ENCODE assay signal across 8 mouse cellular contexts in genomic region chr9:107340267-107340859, GRCm38 (mm10). TPM values are rescaled to one million over a fixed set of nuclear protein-coding genes. Genes with fewer than 3 reads are reported as not detected.
DNase-seq lines count a peak whose midpoint lies in the region; ATAC-seq and TF ChIP-seq lines count a peak whose summit lies in the region.

Gene 6430571L13Rik (plus strand): TSS chr9:107340602.

- peaks cover 43% of the 10 kb centered on the region for H3K27me3 ChIP-seq in CH12.LX (replicated peaks)
- peaks cover 17% of the 10 kb centered on the region for H3K27me3 ChIP-seq in forebrain, embryonic 13.5 days
- H3K27me3 ChIP-seq in neural tube, embryonic 15.5 days (replicated peaks) = no peaks in the 10 kb centered on the region

- no peaks in the 10 kb centered on the region for H3K9me3 ChIP-seq in CH12.LX (replicated peaks; ENCODE audit: low read length)
- H3K9me3 ChIP-seq in forebrain, embryonic 13.5 days (replicated peaks) = no peaks in the 10 kb centered on the region
- H3K9me3 ChIP-seq in neural tube, embryonic 15.5 days (replicated peaks) = no peaks in the 10 kb centered on the region

- in situ Hi-C loops in CH12.LX (cut with MboI; ENCODE audit: low pct_ligation_motif_present, low pct_unique_long_range_greater_than_20kb, low sequenced_read_pairs) = no loop called here

- H3K9ac ChIP-seq in CH12.LX (ENCODE audit: insufficient read depth, low read depth) = peak within 1 kb of the TSS; percentile 50; the same call in 1 of the 2 replicates
- peak within 1 kb of the TSS; percentile 78 for H3K9ac ChIP-seq in forebrain, embryonic 13.5 days
- peak within 1 kb of the TSS; percentile 75 for H3K9ac ChIP-seq in neural tube, embryonic 15.5 days (replicated peaks)

- ATAC-seq in forebrain, embryonic 13.5 days = peak; percentile 95
- peak; percentile 92 for ATAC-seq in neural tube, embryonic 15.5 days (ENCODE audit: low FRiP score)

- TF ChIP-seq POLR2A in CH12.LX (IDR thresholded peaks at IDR 0.05; ENCODE audit: low read depth, low read length) = peak; percentile 57

- peak; percentile 90 for DNase-seq in CH12.LX (ENCODE audit: extremely low read depth)
- DNase-seq in c-Kit-positive CD71-negative TER-119-negative erythroid progenitor cells, embryonic 14.5 days (ENCODE audit: low read depth) = peak; percentile 74
- DNase-seq in heart, postnatal 14 days = peak; percentile 92 to 95
- peak; percentile 93 for DNase-seq in layer of hippocampus, adult 11-12 months (ENCODE audit: low spot score)
- peak; percentile 94 for DNase-seq in lung, adult 18-20 months
- peak; percentile 93 for DNase-seq in testis, postnatal 14 days (ENCODE audit: low spot score)

- dilution Hi-C loops in CH12.LX (cut with MboI; ENCODE audit: extremely low pct_ligation_motif_present, extremely low pct_unique_long_range_greater_than_20kb, low sequenced_read_pairs) = no loop called here

- H3K4me2 ChIP-seq in CH12.LX (ENCODE audit: insufficient read depth, low read depth, poor library complexity, severe bottlenecking) = peak within 1 kb of the TSS; percentile 80
- H3K4me2 ChIP-seq in forebrain, embryonic 13.5 days = peak within 1 kb of the TSS; percentile 87
- H3K4me2 ChIP-seq in neural tube, embryonic 15.5 days = peak within 1 kb of the TSS; percentile 75

- H3K4me3 ChIP-seq in CH12.LX (replicated peaks in 1 of 3; ENCODE audit: low read depth in 2 of 3, low read length in 2 of 3, poor library complexity in 1 of 3) = peak within 1 kb of the TSS; percentile 55 to 72 (median 69)
- peak within 1 kb of the TSS; percentile 62 for H3K4me3 ChIP-seq in forebrain, embryonic 13.5 days
- peak within 1 kb of the TSS; percentile 67 for H3K4me3 ChIP-seq in neural tube, embryonic 15.5 days (replicated peaks)

- WGBS in forebrain, embryonic 13.5 days = under 1% methylated on average over 34 of the region's 34 CpGs
- WGBS in neural tube, embryonic 15.5 days = under 1% methylated on average over 34 of the region's 34 CpGs

- TF ChIP-seq RAD21 in CH12.LX (IDR thresholded peaks at IDR 0.05; ENCODE audit: low read depth, low read length) = no peak

- H3K79me2 ChIP-seq in CH12.LX (replicated peaks; ENCODE audit: control insufficient read depth, extremely low read depth, insufficient read depth, poor library complexity, severe bottlenecking) = no peaks in the 10 kb centered on the region

- H3K4me1 ChIP-seq in CH12.LX (ENCODE audit: control insufficient read depth in 1 of 2, insufficient read depth in 2 of 2) = peaks cover 14 to 39% of the 10 kb centered on the region in 2 experiments
- H3K4me1 ChIP-seq in forebrain, embryonic 13.5 days = peaks cover 34% of the 10 kb centered on the region
- H3K4me1 ChIP-seq in neural tube, embryonic 15.5 days = peaks cover 49% of the 10 kb centered on the region

- intact Hi-C loops in heart, postnatal 14 days (cut with DNase I) = no loop called here

- TF ChIP-seq CTCF in CH12.LX (conservative IDR thresholded peaks at IDR 0.05 in 1 of 2, IDR thresholded peaks at IDR 0.05 in 1 of 2; ENCODE audit: low read depth in 2 of 2, low read length in 2 of 2) = no peak

- TF ChIP-seq EP300 in CH12.LX (IDR thresholded peaks at IDR 0.05; ENCODE audit: low read length) = no peak

- H3K36me3 ChIP-seq in CH12.LX (replicated peaks in 1 of 2; ENCODE audit: control insufficient read depth in 1 of 2, insufficient read depth in 1 of 2, low read length in 1 of 2) = peaks cover 0 to 10% of the 10 kb centered on the region in 2 experiments
- no peaks in the 10 kb centered on the region for H3K36me3 ChIP-seq in forebrain, embryonic 13.5 days (ENCODE audit: poor library complexity, severe bottlenecking)
- H3K36me3 ChIP-seq in neural tube, embryonic 15.5 days = no peaks in the 10 kb centered on the region

- H3K27ac ChIP-seq in CH12.LX (ENCODE audit: insufficient read depth, low read depth) = no peak within 1 kb of the TSS
- H3K27ac ChIP-seq in forebrain, embryonic 13.5 days = no peak within 1 kb of the TSS
- H3K27ac ChIP-seq in neural tube, embryonic 15.5 days (replicated peaks) = peak within 1 kb of the TSS; percentile 76

TF ChIP-seq in CH12.LX, 34 proteins besides CTCF, POLR2A, EP300 and RAD21:
- TF ChIP-seq USF2 (conservative IDR thresholded peaks at IDR 0.05; ENCODE audit: low read depth, low read length) (no peak), PAX5 (IDR thresholded peaks at IDR 0.05; ENCODE audit: low read length) (no peak), MEF2A (IDR thresholded peaks at IDR 0.05; ENCODE audit: borderline replicate concordance, low read depth, low read length) (no peak), KAT2A (IDR thresholded peaks at IDR 0.05; ENCODE audit: insufficient replicate concordance, low read length) (0 out of 2 replicates have a peak, but pooled peaks have one; percentile 24), TCF12 (IDR thresholded peaks at IDR 0.05; ENCODE audit: low read depth, low read length) (peak; percentile 40; the same call in 1 of the 2 replicates), TBP (conservative IDR thresholded peaks at IDR 0.05; ENCODE audit: low read depth, low read length) (0 out of 2 replicates have a peak, but pooled peaks have one; percentile 17), MYC (IDR thresholded peaks at IDR 0.05; ENCODE audit: low read depth, low read length) (no peak), ELF1 (IDR thresholded peaks at IDR 0.05; ENCODE audit: low read depth, low read length) (peak; percentile 69), UBTF (IDR thresholded peaks at IDR 0.05; ENCODE audit: low read depth, low read length) (0 out of 2 replicates have a peak, but pooled peaks have one; percentile 10), NELFE (IDR thresholded peaks at IDR 0.05; ENCODE audit: low read depth, low read length) (peak; percentile 51; the same call in 1 of the 2 replicates), BHLHE40 (IDR thresholded peaks at IDR 0.05; ENCODE audit: low read depth, low read length) (0 out of 2 replicates have a peak, but pooled peaks have one; percentile 32), CHD1 (IDR thresholded peaks at IDR 0.05; ENCODE audit: low read depth, low read length) (no peak), ZKSCAN1 (IDR thresholded peaks at IDR 0.05; ENCODE audit: borderline replicate concordance, low read depth, low read length) (no peak), ZC3H11A (IDR thresholded peaks at IDR 0.05; ENCODE audit: low read depth, low read length) (no peak), SIN3A (IDR thresholded peaks at IDR 0.05; ENCODE audit: low read length) (peak; percentile 66; the same call in 1 of the 2 replicates), JUN (IDR thresholded peaks at IDR 0.05; ENCODE audit: insufficient read depth, low read depth, low read length) (no peak), MAFK (IDR thresholded peaks at IDR 0.05; ENCODE audit: insufficient replicate concordance, low read length) (no peak), E2F4 (IDR thresholded peaks at IDR 0.05; ENCODE audit: insufficient replicate concordance, low read depth, low read length) (0 out of 2 replicates have a peak, but pooled peaks have one; percentile 16), NRF1 (IDR thresholded peaks at IDR 0.05; ENCODE audit: low read depth, low read length) (peak; percentile 47; the same call in 1 of the 2 replicates), RCOR1 (conservative IDR thresholded peaks at IDR 0.05; ENCODE audit: low read depth, low read length) (no peak), USF1 (IDR thresholded peaks at IDR 0.05; ENCODE audit: low read depth, low read length) (no peak), HCFC1 (IDR thresholded peaks at IDR 0.05; ENCODE audit: low read depth, low read length) (peak; percentile 51), CHD2 (IDR thresholded peaks at IDR 0.05; ENCODE audit: low read length) (peak; percentile 97), GABPA (IDR thresholded peaks at IDR 0.05; ENCODE audit: insufficient replicate concordance, low read depth, low read length) (no peak), MXI1 (IDR thresholded peaks at IDR 0.05; ENCODE audit: low read depth, low read length) (peak; percentile 39; the same call in 1 of the 2 replicates), ZMIZ1 (IDR thresholded peaks at IDR 0.05; ENCODE audit: low read depth, low read length) (peak; percentile 65; the same call in 1 of the 2 replicates), IRF4 (IDR thresholded peaks at IDR 0.05; ENCODE audit: low read depth, low read length) (peak; percentile 44; the same call in 1 of the 2 replicates), MAZ (IDR thresholded peaks at IDR 0.05; ENCODE audit: low read depth, low read length) (peak; percentile 98), MAX (IDR thresholded peaks at IDR 0.05; ENCODE audit: low read length) (peak; percentile 3; the same call in 1 of the 2 replicates), POLR2AphosphoS2 (IDR thresholded peaks at IDR 0.05; ENCODE audit: low read depth, low read length) (no peak), ZNF384 (IDR thresholded peaks at IDR 0.05; ENCODE audit: low read depth, low read length) (no peak), ETS1 (conservative IDR thresholded peaks at IDR 0.05; ENCODE audit: low read depth, low read length) (0 out of 2 replicates have a peak, but pooled peaks have one; percentile 11), JUND (conservative IDR thresholded peaks at IDR 0.05; ENCODE audit: low read depth, low read length) (no peak), SMC3 (IDR thresholded peaks at IDR 0.05; ENCODE audit: low read depth, low read length) (no peak)
TF ChIP-seq in CH12.LX: peak in this region for 18.

RNA-seq across cellular contexts. Expression of gene 6430571L13Rik, which starts in this region (rescaled TPM):
- total RNA-seq in CH12.LX (2012; rRNA removed) (0.34 and 0.72 TPM in 2 replicates), CH12.LX (2014; rRNA removed) (0.11 TPM in 1 of 2 replicates, not detected in the other)
- 0.09 and 0.10 TPM in 2 replicates for polyA plus RNA-seq in CH12.LX (2012; ENCODE audit: insufficient read length, low read depth)
- polyA plus RNA-seq in forebrain, embryonic 13.5 days (2015; fragmentation: Nextera tagmentation; extraction: Ambion mirVana) = 3.1 and 3.2 TPM in 2 replicates
- 1 to 10 TPM; 7.0 to 7.4 TPM for total RNA-seq in heart, postnatal 14 days (2021)
- 7.8 and 9.1 TPM in 2 replicates for polyA plus RNA-seq in neural tube, embryonic 15.5 days (2015; fragmentation: Nextera tagmentation; extraction: Ambion mirVana)

Comparison
In these comparisons a context has a peak if more than half of its experiments do, and no peak if none do; other contexts are left out.
1. RNA of gene 6430571L13Rik (total RNA-seq): 7.0 to 7.4 TPM in heart, postnatal 14 days; 0.11 to 0.72 TPM in CH12.LX; every median in the first group is over 4 times any median in the second.
2. Peak in DNase-seq, H3K4me3 ChIP-seq, H3K9ac ChIP-seq and H3K4me2 ChIP-seq in CH12.LX; RNA of the gene not detected or under 1 TPM.
3. Peak in every context shown above with its lines, with median percentiles within 50 percentile points of each other: DNase-seq, H3K4me2 ChIP-seq, H3K4me3 ChIP-seq and H3K9ac ChIP-seq.